Mouse (Mus musculus) E14TG2a.4 (cell line): Measurements from ENCODE around the gene Dnajc10.

Experiments
- CTCF ChIP-seq: conservative IDR thresholded peaks from 2 replicates; pipeline ENCODE4 v1.5.1; 2014; ENCODE audit warnings: low read length
- NANOG ChIP-seq: IDR thresholded peaks from 2 replicates; pipeline ENCODE4 v1.6.1; 2014; ENCODE audit warnings: borderline replicate concordance, low read length, mixed read lengths

GRCm38 (mm10) chr2:80275136-80275535 lies 40.1 kb upstream of the Dnajc10 start:
- TF ChIP-seq CTCF (peak; percentile 42), NANOG (no peak)
